Mouse (Mus musculus) olfactory bulb, adult 2 months (tissue): ENCODE results near the gene Hist1h4h.

ENCODE experiments used
- CTCF ChIP-seq: fragments of 200-500 bp; IDR thresholded peaks from 2 replicates; pipeline ENCODE4 v1.5.1; 2012; ENCODE audit warnings: low read depth, mild to moderate bottlenecking, low read length, moderate library complexity; ENCODE audit not compliant: insufficient read depth
- POLR2A ChIP-seq: fragments of 200-500 bp; IDR thresholded peaks from 2 replicates; pipeline ENCODE4 v1.6.1; 2012; ENCODE audit warnings: mild to moderate bottlenecking, low read depth, low read length, moderate library complexity; ENCODE audit not compliant: insufficient read depth

DNA sequence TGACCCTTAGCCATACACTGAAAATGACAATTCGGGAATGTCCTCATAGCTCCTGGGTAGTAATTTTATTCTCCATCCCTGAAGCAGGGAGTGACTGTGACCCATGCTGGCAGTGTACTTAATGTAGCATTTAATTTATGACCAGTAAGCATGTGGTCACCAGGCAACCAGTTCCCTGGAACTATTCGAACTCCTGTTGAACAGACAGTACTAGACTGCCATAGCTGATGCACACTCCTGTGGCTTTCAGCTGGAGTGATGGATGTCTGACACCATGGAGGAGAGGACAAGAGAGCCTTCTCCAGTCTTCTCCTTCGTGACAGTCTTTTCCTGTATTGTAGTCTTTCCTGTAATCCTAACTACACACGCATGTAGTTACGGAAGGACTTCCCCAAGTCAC, 1.8 kb upstream of the Hist1h4h start:
- no peak for TF ChIP-seq POLR2A
- TF ChIP-seq CTCF = no peak
